ENCODE assay signal across 15 mouse cellular contexts in the genomic region with DNA sequence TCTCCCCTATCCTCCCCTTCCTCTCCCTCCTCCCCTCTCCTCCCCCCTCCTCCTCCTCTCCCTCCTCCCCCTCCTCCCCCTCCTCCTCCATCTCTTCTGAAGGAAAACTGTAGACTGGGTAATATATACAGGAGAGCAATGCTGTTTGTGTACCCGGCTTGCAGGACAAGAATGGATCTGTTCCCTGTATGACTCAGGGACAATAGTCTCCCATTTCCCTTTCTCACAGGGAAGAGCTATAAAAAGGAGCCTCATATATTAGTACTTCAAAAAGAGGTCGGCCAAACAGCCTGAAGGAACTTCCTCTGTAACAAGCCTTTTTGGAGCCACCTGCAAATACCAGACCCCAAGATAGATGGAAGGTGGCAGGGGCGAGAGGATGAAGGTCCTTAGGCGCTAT.
"Had no signal": no experiment of that assay in that cellular context is flagged by ENCODE, and none has a peak within 500 bp of the region (broad histone marks: within the 10 kb centered on the region; RNA-seq: fewer than 3 reads in every experiment).

No protein-coding gene starts in this region.

- H3K4me3 ChIP-seq: neural tube, embryonic 15.5 days; stomach, embryonic 15.5 days had no signal

- H3K9ac ChIP-seq: neural tube, embryonic 15.5 days; stomach, embryonic 15.5 days had no signal

- H3K27ac ChIP-seq: neural tube, embryonic 15.5 days; stomach, embryonic 15.5 days; stomach, postnatal 0 days had no signal

- H3K27me3 ChIP-seq: neural tube, embryonic 15.5 days had no signal

- H3K4me2 ChIP-seq: neural tube, embryonic 15.5 days; stomach, embryonic 15.5 days had no signal

- DNase-seq: retina, postnatal 1 day; right cerebral cortex, adult 18-20 months; right cerebral cortex, postnatal 14 days; right cerebral cortex, postnatal 25 days; right cerebral cortex, postnatal 4 days; spleen, adult 18-20 months; thymus, adult 18-20 months; thymus, adult 2 months; thymus, postnatal 14 days; thymus, postnatal 25 days; thymus, postnatal 36 days; thymus, postnatal 4 days had no signal

- H3K36me3 ChIP-seq: neural tube, embryonic 15.5 days; stomach, embryonic 15.5 days had no signal

- H3K9me3 ChIP-seq: neural tube, embryonic 15.5 days; stomach, embryonic 15.5 days had no signal

- H3K4me1 ChIP-seq: stomach, embryonic 15.5 days had no signal
